Mouse (Mus musculus) heart, embryonic 10.5 days (tissue): ENCODE measurements around the gene Rhbdd2. TPM values are rescaled to one million over a fixed set of nuclear protein-coding genes. Genes with fewer than 3 reads are reported as not detected.

ENCODE experiments used
- polyA plus RNA-seq: library from polyadenylated mRNA; unstranded; fragments of >200 nt; fragmentation: Nextera tagmentation; extraction: Ambion mirVana; gene quantifications from 2 replicates; pipeline ENCODE4 v1.2.1, GENCODE M21; 2016

The Rhbdd2 gene
- polyA plus RNA-seq, 1 experiment from 2014 or later, result 48.7 TPM

Other genes with a start within 250 kb of the Rhbdd2 start
- gene Pom121, start 238.1 kb upstream of the Rhbdd2 start, polyA plus RNA-seq, result 11.1 and 17.2 TPM in 2 replicates
- 41.7 and 45.7 TPM in 2 replicates for gene Hip1, start 87.5 kb upstream of the Rhbdd2 start, polyA plus RNA-seq
- not detected in 2 replicates for gene Ccl26, start 69.0 kb upstream of the Rhbdd2 start, polyA plus RNA-seq
- 0.23 TPM in 1 of 2 replicates, not detected in the other for gene Ccl24, start 59.6 kb upstream of the Rhbdd2 start, polyA plus RNA-seq
- 54.4 and 66.8 TPM in 2 replicates for gene Por, start 37.4 kb downstream of the Rhbdd2 start, polyA plus RNA-seq
- gene Tmem120a, start 111.8 kb downstream of the Rhbdd2 start, polyA plus RNA-seq, result 36.2 and 45.5 TPM in 2 replicates
- gene Styxl1, start 145.8 kb downstream of the Rhbdd2 start, polyA plus RNA-seq, result 0.14 TPM in 2 replicates
- gene Mdh2, start 145.9 kb downstream of the Rhbdd2 start, polyA plus RNA-seq, result 856 and 984 TPM in 2 replicates
- 0.26 TPM in 1 of 2 replicates, not detected in the other for gene Srrm3, start 174.3 kb downstream of the Rhbdd2 start, polyA plus RNA-seq